Mouse (Mus musculus) telencephalon, adult 2 months (tissue): Measurements from ENCODE around the gene Cnpy4.
"Not testable (repeated sequence)": the region's sequence is repeated elsewhere in the genome, so short reads cannot be mapped to it uniquely, and the experiment has no call there.

Experiments used
- DNase-seq: peaks from one replicate; pipeline ENCODE4 v3.0.0-alpha.2; 2011; ENCODE audit warnings: low read depth, low spot score

Cnpy4 gene

DNA sequence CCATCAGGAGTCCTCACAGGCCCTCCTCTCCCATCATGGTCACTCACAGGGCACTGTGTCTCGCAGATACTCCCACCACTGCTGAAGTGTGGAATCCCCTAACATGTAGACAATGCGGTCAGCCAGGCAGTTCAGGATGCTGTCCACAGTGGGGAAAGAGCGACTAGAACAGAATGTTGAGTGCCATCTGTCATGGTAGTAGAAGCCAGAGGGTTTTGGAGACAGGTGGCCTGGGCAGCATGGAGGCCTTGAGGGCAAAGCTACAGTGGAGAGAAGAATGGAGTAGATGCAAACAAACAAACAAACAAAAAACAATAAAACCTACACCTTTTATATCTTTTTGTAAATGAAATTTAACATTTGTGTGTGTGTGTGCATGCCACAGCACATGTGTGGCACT, 14.8 kb downstream of the Cnpy4 start:
- DNase-seq, result no peak

DNA sequence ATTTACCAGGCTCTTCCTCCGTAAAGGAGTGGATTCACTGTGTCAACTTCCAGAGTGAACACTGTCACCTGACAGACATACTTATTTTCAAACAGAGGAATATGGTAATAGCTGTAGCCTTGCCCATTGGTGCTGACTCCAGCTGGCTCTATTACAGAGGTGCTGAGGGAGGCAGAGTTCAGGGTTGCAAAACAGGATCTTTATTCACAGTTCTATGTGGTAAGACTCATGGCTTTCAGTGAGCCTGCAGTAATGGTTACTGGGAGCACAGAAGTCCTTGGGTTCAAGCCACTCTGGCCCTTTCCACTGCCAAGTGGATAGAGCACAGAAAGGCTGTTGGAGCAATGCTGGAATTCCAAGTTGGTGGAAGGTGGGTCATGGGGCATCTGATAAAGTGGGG, 20.0 kb downstream of the Cnpy4 start:
- DNase-seq, result no peak

DNA sequence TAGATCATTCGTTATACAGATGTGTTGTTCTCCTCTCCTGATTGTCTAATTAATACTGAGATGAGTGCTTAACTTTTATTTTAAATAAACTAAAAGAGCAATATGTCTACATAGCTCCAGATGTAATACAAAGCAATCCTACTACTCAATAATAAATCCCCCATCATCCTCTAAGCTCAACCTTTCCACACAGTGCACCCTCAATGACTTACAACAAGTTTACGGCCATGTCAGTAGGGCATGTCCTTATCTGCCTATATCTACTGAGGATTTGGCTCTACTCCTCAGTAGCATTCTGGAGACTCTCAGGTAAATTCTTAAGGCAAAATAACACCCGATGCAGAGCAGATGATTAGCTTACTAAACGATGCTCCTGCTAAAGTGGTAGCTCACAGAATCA, 20.6 kb downstream of the Cnpy4 start:
- DNase-seq, result no peak

DNA sequence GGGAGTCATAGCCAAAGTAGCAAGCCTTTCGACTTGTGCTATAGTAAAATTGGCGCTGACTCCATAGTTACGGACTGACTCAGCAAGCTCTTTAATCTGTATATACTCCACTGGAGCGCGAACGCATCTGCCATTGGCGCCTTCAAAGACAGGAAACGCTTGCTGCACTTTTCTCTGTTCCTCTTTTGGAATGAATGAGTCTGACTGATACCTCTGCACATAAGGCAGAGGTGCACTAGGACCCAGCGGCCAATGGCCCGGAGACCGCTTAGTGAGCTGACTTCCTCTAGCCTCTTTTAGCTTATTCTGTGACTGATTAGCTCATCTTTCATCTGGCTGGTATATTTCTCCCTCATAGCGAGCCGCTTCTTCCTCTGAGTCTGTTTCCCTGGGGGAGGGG, 29.3 kb downstream of the Cnpy4 start:
- DNase-seq, result not testable (repeated sequence)

DNA sequence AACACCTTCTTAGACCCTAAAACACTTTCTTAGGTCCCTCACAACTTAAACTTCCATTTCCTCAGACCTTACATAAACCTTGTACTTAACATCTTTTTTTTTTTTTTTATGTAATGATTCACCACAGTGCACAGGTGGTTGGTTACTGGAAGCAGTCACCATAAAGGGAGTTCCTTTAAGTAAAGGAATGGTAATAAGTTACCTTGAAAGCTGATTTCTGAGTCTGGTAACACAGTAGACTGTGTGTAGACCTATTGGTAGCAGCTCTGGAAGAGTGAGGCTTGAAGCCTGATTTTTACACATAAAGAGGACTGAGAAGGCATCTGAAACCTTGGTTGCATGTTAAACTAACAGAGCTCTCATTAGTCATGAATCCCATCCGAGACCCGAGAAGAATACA, 32.6 kb downstream of the Cnpy4 start:
- no peak for DNase-seq

DNA sequence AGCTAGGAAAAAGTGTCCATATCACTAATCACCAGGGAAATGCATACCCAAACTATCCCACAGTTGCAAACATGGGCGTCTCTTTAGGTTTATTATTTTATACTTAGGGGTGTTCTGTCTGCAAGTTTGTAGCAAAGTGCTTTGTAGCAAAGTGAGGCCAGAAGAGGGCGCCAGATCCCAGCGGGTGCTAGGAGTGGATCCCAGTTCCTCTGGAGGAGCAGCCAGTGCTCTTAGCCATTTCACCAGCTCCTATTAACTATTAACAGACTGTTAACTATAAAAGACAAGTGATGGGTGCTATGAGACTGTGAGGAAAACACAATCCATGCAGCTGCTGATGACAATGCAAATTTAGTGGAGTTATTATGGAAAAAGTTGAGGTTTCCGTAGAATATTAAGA, 34.8 kb downstream of the Cnpy4 start:
- DNase-seq, result peak; percentile 27

DNA sequence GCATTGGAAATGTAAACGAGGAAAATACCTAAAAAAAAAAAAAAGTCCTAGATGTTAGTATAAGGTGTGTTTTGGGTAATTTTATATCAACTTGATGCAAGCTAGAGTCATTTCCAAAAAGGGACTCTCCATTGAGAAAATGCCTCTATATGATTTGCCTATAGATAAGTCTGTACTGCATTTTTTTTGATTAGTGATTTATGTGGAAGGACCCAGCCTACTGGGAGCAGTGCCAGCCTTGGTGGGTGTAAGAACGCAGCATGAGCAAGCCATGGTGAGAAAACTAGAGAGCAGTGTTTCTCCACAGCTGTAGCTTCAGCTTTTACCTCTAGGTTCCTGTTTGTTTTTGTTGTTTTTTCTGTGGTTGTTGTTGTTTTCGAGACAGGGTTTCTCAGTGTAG, 36.0 kb downstream of the Cnpy4 start:
- DNase-seq, result no peak

DNA sequence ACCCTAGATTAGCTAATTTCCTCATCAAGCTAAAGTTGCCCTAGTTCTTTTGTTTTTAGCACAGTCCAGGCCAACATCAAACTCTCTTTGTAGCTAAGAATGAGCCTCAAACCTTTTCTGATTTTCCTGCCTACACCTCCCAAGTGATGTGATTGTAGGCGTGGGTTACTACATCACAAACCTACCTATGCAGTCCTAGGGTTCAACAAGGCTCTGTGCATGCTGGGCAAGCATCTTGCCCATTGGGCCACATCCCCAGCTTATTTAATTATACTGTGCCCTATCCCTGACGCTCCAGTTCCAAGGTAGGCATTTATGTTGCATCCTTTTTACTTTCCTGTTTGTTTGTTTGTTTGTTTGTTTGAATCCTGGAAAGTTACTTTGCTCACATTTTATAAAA, 38.4 kb downstream of the Cnpy4 start, which contains the start of gene Nxpe5:
TSS of gene Nxpe5 (plus strand) at position 199 of the 400 bp plus-strand sequence.
- DNase-seq, result no peak

DNA sequence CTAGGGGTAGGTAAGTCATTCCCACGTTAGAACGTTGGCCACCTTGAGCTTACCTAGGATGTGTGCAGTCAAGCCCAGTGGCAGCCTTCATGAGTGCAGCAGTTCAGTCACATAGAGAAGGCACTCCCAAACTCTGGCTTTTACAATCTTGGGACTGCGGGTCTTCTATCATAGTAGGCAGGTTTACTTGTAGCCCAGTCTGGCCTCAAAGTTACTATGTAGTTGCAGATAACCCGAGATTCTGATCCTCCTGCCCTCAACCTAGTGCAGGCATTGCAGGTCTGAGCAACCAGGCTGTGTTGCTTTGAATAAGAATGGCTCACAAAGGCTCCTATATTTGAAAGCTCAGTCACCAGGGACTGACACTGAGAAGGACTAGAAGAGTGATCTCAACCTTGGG, 39.2 kb downstream of the Cnpy4 start:
- no peak for DNase-seq

DNA sequence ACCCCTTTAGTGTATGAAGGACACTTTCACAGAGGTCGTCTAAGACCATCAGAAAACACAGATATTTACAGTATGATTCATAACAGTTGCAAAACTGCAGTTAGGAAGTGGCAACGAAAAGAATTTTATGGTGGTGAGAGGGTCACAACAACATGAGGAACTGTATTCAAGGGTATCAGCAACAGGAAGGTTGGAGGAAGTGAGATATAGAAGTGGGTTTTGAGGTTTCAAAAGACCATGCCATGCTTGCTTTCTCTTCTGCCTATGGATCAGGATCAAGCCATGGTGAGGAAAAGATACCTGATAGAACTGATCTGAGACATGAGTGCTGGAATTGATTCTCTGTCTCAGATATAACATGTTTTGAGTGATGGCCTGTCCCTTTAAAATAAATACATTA, 40.1 kb downstream of the Cnpy4 start:
- DNase-seq, result no peak

DNA sequence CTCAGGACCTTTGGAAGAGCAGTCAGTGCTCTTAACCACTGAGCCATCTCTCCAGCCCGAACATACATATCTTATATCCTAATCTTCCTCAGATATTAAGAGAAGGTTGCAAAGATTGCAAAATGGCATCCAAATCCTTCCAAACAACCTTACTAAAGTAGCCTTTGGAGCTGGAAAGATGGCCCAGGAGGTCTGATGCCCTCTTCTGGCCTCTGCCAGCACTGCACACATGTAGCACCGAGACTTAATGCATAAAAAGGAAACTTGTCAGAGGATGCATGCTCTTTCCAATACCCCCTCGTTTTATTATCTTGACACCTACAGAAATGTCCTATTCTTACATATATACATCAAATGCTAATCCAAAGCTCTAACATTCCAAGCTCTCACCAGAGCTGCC, 40.7 kb downstream of the Cnpy4 start:
- DNase-seq, result no peak

DNA sequence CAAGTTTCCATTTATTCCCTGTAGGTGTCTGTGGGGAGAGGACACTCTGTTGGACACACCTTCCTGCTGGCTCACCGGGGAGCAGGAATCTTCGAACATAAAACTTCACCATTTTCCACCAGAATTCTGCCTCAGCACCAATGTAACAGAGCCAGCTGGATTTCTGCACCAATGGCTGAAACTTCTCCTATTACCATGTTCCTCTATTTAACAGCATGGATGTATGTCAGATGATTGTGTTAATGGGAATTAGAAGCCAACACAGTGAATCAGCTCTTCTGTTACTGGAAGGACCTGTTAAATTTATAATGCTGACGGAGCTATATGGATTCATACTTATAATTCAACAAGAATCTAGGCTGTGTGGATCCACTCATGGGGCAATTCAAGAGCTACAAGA, 42.2 kb downstream of the Cnpy4 start:
- DNase-seq, result no peak

DNA sequence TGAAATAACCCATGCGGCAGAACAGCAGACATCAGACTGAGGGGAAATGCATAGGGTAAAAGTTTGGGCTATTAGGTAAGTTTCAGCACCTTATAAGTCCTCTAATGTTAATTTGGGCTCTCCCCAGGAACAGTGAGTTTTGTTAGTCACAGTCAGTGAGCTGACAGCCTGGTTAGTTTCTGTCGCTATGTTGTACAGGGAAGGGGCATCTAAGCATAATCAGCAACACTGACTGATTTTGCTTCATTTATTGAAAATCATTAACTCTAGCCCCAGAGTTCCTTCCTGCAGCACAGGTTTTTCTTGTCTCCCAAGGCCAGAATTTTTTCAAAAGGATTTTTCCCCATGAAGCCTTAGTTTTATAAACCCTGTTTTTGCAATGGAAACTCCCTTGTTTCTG, 46.5 kb downstream of the Cnpy4 start:
- DNase-seq, result no peak

DNA sequence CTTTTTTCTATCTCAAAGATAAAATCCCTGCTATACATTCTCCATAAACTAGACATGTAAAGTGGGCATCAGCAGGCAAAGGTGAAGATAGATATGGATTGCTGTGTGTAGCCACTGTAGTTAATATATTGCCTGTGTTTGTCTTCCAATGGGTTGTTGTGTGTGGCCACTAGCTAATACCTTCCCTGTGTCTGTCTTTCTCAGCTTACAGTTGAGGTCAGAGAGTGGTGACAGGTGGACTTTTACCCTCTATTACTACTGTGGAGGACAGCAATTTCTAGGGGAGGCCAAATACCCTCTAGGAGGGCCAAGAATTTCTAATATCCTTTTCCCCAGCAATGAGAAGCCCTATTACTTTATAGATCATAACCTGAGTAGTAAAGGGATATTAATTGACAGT, 46.9 kb downstream of the Cnpy4 start:
- DNase-seq, result no peak

DNA sequence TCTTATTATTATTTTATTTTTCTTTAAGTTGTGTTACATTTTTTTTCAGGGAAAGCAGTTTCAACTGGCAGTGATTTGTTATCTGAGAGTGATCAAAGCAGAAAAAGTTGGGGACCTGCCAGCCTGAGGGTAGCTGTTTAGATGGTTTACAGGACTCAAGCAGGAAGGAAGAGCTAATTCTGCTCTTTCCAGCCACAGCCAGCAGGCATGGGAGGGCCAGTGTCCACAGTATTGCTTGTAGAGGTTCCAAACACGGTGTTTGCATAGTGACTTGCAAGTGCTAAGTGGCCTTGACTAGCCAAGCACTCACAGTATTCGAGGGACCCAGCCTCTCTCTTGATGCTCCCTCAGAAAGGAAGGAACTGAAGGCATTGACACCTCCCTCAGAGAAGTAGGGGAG, 54.2 kb downstream of the Cnpy4 start:
- DNase-seq, result no peak
